Mouse (Mus musculus): Measurements from ENCODE around the gene Otud4.

DNA sequence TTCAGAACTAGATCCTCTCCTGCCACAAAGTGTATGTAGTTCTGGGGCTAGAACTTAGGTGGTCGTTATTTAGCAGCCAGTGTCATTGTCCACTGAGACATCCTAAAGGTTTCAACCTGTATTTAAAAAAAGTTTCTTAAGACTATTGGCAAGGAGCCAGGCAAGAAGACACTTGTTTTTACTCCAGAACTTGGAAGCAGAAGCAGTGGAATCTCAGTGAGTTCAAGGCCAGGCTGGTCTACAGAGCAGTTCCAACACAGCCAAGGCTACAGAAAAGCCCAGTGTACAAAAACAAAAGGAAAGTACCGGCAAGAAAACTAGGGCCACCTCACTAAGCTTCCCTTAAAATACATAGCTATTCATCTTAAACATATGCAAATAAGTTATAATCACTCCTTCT is 53.1 kb downstream of the Otud4 start:
- no peak for TF ChIP-seq CTCF (conservative IDR thresholded peaks at IDR 0.05; ENCODE audit: insufficient read depth, insufficient read length, low read depth, low read length)
- TF ChIP-seq POLR2A (IDR thresholded peaks at IDR 0.05; ENCODE audit: low read depth, low read length), result no peak

Measured in kidney, adult 2 months (tissue).